Mouse (Mus musculus) stomach, postnatal 0 days (tissue): ENCODE measurements around the gene Ripply1.

Source experiments
- CTCF ChIP-seq: IDR thresholded peaks from 2 replicates; pipeline ENCODE4 v1.5.1; 2016; ENCODE audit warnings: antibody characterized with exemption, low read depth, mild to moderate bottlenecking, moderate library complexity
- EP300 ChIP-seq: optimal IDR thresholded peaks from 2 replicates; pipeline ENCODE3; 2016; ENCODE audit warnings: antibody characterized with exemption

DNA sequence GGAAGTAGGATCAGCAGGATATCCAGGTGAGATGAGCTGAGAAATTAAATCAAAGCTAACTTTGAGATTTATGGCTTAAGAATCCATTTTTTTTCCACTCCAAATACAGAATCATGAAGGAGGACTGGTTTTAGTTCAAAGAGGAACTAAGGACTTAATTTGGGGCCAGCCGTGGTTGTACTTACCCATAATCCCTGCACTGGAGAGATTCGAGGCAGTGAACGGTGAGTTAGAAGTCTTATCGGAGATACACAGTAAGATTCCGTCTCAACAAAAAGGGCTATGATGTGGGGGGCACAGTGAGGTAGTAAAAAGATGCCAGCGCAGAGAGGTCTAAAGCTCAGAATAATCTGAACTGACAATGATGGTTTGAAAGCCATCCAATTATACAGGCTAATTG, 13.9 kb upstream of the Ripply1 start:
- no peak for TF ChIP-seq CTCF
- TF ChIP-seq EP300, result no peak
